Comparison of ENCODE assay signal across 8 mouse cellular contexts in the genomic region with DNA sequence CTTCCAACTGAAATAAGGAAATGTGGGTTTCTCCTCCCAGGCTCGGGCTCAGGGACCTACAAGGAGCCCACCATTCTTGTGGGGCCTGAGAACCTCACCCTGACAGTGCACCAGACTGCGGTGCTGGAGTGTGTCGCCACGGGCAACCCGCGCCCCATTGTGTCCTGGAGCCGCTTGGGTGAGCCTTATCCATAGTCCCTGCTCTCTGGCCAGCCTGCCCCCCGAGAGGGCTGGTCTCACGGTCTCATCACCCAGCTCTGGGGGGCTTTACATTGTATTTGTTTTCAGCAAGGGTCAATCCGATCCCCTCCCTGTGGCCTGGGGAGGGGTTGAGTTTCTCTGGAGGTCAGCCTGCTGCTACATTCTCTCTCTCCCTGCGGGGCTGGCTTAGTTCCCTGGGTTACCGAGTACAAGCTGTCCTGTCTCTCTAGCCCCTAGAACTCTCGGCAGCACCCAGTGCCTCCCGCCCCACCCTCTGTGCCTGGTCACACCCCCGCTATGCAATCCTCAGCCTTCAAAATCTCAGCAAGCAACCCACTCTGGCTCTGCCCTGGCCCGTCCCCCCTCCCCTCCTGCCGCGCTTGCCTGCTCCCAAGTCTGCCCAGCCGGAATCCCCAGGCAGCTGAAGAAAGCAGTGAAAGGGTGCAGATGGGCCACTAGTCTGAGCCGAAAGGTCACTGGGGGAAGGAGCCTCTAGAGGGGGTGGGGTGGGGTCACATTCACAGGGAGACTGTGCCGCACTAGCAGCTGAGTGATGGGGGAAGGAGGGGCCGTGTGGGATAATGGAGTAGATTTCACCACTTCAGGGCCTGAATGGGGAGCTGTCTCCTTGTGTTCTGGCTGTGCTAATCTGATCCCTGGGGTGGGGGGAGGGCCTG. TPM values are rescaled to one million over a fixed set of nuclear protein-coding genes. Genes with fewer than 3 reads are reported as not detected.
A peak's percentile ranks its signal among the peaks of the same experiment; 100 is the strongest.
DNase-seq lines count a peak whose midpoint lies in the region; ATAC-seq lines count a peak whose summit lies in the region.

No protein-coding gene starts in this region.

- H3K36me3 ChIP-seq in forebrain, embryonic 16.5 days (ENCODE audit: control insufficient read depth, insufficient read depth): no peaks in the 10 kb centered on the region; the same call in 1 of the 2 replicates
- H3K36me3 ChIP-seq in neural tube, embryonic 14.5 days (ENCODE audit: control insufficient read depth, insufficient read depth, low read length): peaks cover 9% of the 10 kb centered on the region

- peak overlapping the region; percentile 24 for H3K9ac ChIP-seq in forebrain, embryonic 16.5 days (replicated peaks; ENCODE audit: low read depth, low read length)
- peak overlapping the region; percentile 37 for H3K9ac ChIP-seq in neural tube, embryonic 14.5 days (replicated peaks; ENCODE audit: low read depth, low read length)

- peak; percentile 24 to 29 for DNase-seq in cerebellum, postnatal 36 days
- peak; percentile 41 for DNase-seq in MN1 (ENCODE audit: low spot score)
- DNase-seq in kidney, postnatal 14 days: peak; percentile 36
- DNase-seq in left cerebral cortex, adult 9 months (ENCODE audit: low spot score in 2 of 2): no peak

- H3K4me1 ChIP-seq in forebrain, embryonic 16.5 days (replicated peaks; ENCODE audit: control insufficient read depth, insufficient read depth, low read length): peaks cover 61% of the 10 kb centered on the region
- peaks cover 57% of the 10 kb centered on the region for H3K4me1 ChIP-seq in neural tube, embryonic 14.5 days (ENCODE audit: control insufficient read depth, insufficient read depth, low read length)

- ATAC-seq in cerebellum, adult (ENCODE audit: insufficient number of reproducible peaks, low FRiP score, low TSS enrichment): no peak
- ATAC-seq in forebrain, embryonic 16.5 days: peak; percentile 72
- peak; percentile 51 for ATAC-seq in neural tube, embryonic 14.5 days (ENCODE audit: low read depth)
- no peak for ATAC-seq in activated CD4-positive, CD25-positive, alpha-beta regulatory T cell, adult 4 months

- peak overlapping the region; percentile 36 for H3K4me2 ChIP-seq in forebrain, embryonic 16.5 days (ENCODE audit: low read length)
- no peak overlapping the region; the same call in 1 of the 2 replicates for H3K4me2 ChIP-seq in neural tube, embryonic 14.5 days (ENCODE audit: low read depth, low read length)

- no peaks in the 10 kb centered on the region for H3K27me3 ChIP-seq in forebrain, embryonic 16.5 days (replicated peaks; ENCODE audit: control insufficient read depth, insufficient read depth, low read length)
- H3K27me3 ChIP-seq in neural tube, embryonic 14.5 days (ENCODE audit: control insufficient read depth, insufficient read depth, low read length): no peaks in the 10 kb centered on the region

- no peak overlapping the region for H3K4me3 ChIP-seq in forebrain, embryonic 16.5 days (replicated peaks; ENCODE audit: low read length)
- H3K4me3 ChIP-seq in neural tube, embryonic 14.5 days (ENCODE audit: low read depth, low read length): no peak overlapping the region

- WGBS in forebrain, embryonic 16.5 days: 3% methylated on average over 22 of the region's 22 CpGs
- 4% methylated on average over 22 of the region's 22 CpGs for WGBS in neural tube, embryonic 14.5 days

- peak overlapping the region; percentile 70 for H3K27ac ChIP-seq in forebrain, embryonic 16.5 days (ENCODE audit: low read length)
- H3K27ac ChIP-seq in neural tube, embryonic 14.5 days (ENCODE audit: low read depth, low read length): peak overlapping the region; percentile 79

- H3K9me3 ChIP-seq in forebrain, embryonic 16.5 days (ENCODE audit: control insufficient read depth, low read length): no peaks in the 10 kb centered on the region
- no peaks in the 10 kb centered on the region for H3K9me3 ChIP-seq in neural tube, embryonic 14.5 days (ENCODE audit: control insufficient read depth, low read length)

RNA-seq across cellular contexts. Expression of gene Parp16, which starts 16.6 kb away (rescaled TPM):
- 5.4 and 6.6 TPM in 2 replicates for polyA plus RNA-seq in forebrain, embryonic 16.5 days (2015; fragmentation: Nextera tagmentation; extraction: Ambion mirVana)
- polyA plus RNA-seq in neural tube, embryonic 14.5 days (2014; fragmentation: Nextera tagmentation; extraction: Ambion mirVana): 5.3 and 6.7 TPM in 2 replicates
- polyA plus RNA-seq in activated CD4-positive, CD25-positive, alpha-beta regulatory T cell, adult 4 months (2017; shearing (Covaris generic)): 1 to 10 TPM; 5.7 to 6.6 TPM

RNA-seq across cellular contexts. Expression of gene Igdcc3, which starts 37.6 kb away (rescaled TPM):
- polyA plus RNA-seq in forebrain, embryonic 16.5 days (2015; fragmentation: Nextera tagmentation; extraction: Ambion mirVana): 8.3 and 8.5 TPM in 2 replicates
- polyA plus RNA-seq in neural tube, embryonic 14.5 days (2014; fragmentation: Nextera tagmentation; extraction: Ambion mirVana): 9.9 and 10.1 TPM in 2 replicates
- not detected for polyA plus RNA-seq in activated CD4-positive, CD25-positive, alpha-beta regulatory T cell, adult 4 months (2017; shearing (Covaris generic))

Comparison
In these comparisons a context has a peak if more than half of its experiments do, and no peak if none do; other contexts are left out.
1. DNase-seq: peak in cerebellum, postnatal 36 days (2 of 2), MN1 (single experiment) and kidney, postnatal 14 days (single experiment); none in left cerebral cortex, adult 9 months (0 of 2).
2. ATAC-seq: peak in forebrain, embryonic 16.5 days (single experiment) and neural tube, embryonic 14.5 days (single experiment); none in cerebellum, adult (single experiment) and activated CD4-positive, CD25-positive, alpha-beta regulatory T cell, adult 4 months (single experiment).